Mouse (Mus musculus): ENCODE data around the gene Sppl2c.

DNA sequence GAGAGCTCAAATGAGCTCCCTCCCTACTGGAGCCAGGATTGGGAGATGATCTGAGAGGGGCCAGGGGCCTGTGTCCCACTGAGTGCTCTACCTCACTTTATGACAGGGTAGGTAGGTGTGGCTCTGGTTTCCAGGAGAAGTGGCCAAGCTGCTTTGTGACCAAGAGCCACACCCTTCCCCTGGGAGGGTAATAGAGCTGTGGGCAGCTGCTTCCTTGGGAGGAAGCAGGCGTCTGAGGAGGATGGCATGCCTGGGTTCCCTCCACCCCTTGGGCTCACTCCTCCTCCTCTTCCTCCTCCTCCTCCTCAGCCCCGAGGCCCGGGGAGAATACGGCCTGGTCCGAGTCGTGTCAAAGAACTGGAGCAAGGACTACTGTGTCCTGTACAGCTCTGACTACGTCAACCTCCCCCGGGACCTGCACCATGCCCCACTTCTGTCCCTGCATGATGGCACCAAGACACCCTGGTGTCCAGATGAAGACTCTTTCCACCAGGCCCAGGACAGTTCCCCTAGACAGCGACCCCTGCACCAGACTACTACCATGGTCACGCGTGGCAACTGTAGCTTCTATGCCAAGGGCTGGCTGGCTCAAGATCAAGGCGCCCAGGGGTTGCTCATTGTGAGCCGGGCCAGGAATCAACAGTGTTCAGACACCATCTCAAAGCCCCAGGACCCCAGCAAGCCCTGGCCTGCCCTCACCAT is at the start of gene Sppl2c:
- TF ChIP-seq CTCF (IDR thresholded peaks at IDR 0.05) (no peak), EP300 (IDR thresholded peaks at IDR 0.05) (no peak)

All from lung, postnatal 0 days (tissue).